Mouse (Mus musculus) heart, embryonic 11.5 days (tissue): Measurements from ENCODE around the gene Phpt1. TPM values are rescaled to one million over a fixed set of nuclear protein-coding genes. Genes with fewer than 3 reads are reported as not detected.
"Not testable (repeated sequence)": the region's sequence is repeated elsewhere in the genome, so short reads cannot be mapped to it uniquely, and the experiment has no call there.

Experiments
- ATAC-seq: fragments of 200-750 bp; cut with Nextera tagmentation; replicated peaks from 2 replicates; pipeline ENCODE4 v1.8.0; 2017; ENCODE audit warnings: moderate library complexity; ENCODE audit not compliant: insufficient number of reproducible peaks, low FRiP score, low TSS enrichment
- H3K27ac ChIP-seq: fragments of 300-500 bp; sonication (generic); 2 replicates; pipeline ENCODE4 v1.5.1; 2014; ENCODE audit warnings: mild to moderate bottlenecking, low read depth, low read length
- H3K27me3 ChIP-seq: fragments of 300-500 bp; sonication (generic); 2 replicates; pipeline ENCODE4 v1.6.1; 2014; ENCODE audit warnings: mild to moderate bottlenecking, low read length, mixed read lengths; ENCODE audit not compliant: control insufficient read depth, insufficient read depth
- H3K36me3 ChIP-seq: fragments of 300-500 bp; sonication (generic); 2 replicates; pipeline ENCODE4 v1.6.1; 2014; ENCODE audit warnings: mild to moderate bottlenecking, low read length, moderate library complexity, mixed read lengths; ENCODE audit not compliant: control insufficient read depth, insufficient read depth
- H3K4me1 ChIP-seq: fragments of 300-500 bp; sonication (generic); 2 replicates; pipeline ENCODE4 v1.6.1; 2014; ENCODE audit warnings: low read length; ENCODE audit not compliant: control insufficient read depth, insufficient read depth
- H3K4me2 ChIP-seq: fragments of 300-500 bp; sonication (generic); 2 replicates; pipeline ENCODE4 v1.6.1; 2014; ENCODE audit warnings: mild to moderate bottlenecking, moderate library complexity
- H3K4me3 ChIP-seq: fragments of 300-500 bp; sonication (generic); 2 replicates; pipeline ENCODE4 v1.5.1; 2014; ENCODE audit warnings: low read depth, low read length
- H3K9ac ChIP-seq: fragments of 300-500 bp; sonication (generic); 2 replicates; pipeline ENCODE4 v1.6.1; 2014; ENCODE audit warnings: mild to moderate bottlenecking, low read depth, low read length, moderate library complexity
- H3K9me3 ChIP-seq: fragments of 300-500 bp; sonication (generic); replicated peaks from 2 replicates; pipeline ENCODE4 v1.6.1; 2016; ENCODE audit warnings: low read length; ENCODE audit not compliant: control insufficient read depth
- WGBS: fragments of 180-500 bp; shearing (Covaris S2); extraction: QIAGEN DNeasy Blood & Tissue Kit; methylation state at CpG from one replicate; pipeline ENCODE4 v1.1.7; 2014; ENCODE audit not compliant: insufficient replicate concordance; 5-methylcytosine and 5-hydroxymethylcytosine counted together
- polyA plus RNA-seq: library from polyadenylated mRNA; unstranded; fragments of >200 nt; fragmentation: Nextera tagmentation; extraction: Ambion mirVana; gene quantifications from 2 replicates; pipeline ENCODE4 v1.2.1, GENCODE M21; 2014

Gene Phpt1
- polyA plus RNA-seq, 1 experiment from 2014 or later: 172 TPM

DNA sequence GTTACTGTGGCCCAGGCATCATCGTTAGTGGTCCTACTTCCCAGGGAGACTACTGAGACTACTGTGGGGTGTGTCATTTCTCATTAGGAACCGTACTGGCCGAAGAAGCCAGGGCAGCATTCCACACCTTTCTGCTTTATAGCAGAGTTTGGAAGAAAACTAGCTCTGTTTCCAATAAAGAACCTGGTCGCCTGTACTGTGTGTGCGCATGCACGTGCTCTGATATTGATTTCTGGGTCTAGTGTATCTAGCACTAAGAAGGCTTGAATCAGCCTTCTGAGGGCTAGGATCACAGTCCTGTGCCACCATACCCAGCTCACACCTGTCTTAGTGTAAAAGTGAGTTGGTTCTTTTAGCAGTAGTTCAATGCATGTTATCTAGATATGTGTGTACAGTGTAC, 16.2 kb downstream of the Phpt1 start:
- ATAC-seq: no peak
- H3K4me2 ChIP-seq: peak overlapping the region; percentile 84
- WGBS: 76% methylated on average over 6 of the region's 6 CpGs
- no peaks in the 10 kb centered on the region for H3K9me3 ChIP-seq
- no peaks in the 10 kb centered on the region for H3K27me3 ChIP-seq
- H3K36me3 ChIP-seq: peaks cover 32% of the 10 kb centered on the region
- H3K27ac ChIP-seq: no peak overlapping the region
- peak overlapping the region; percentile 93 for H3K9ac ChIP-seq
- H3K4me3 ChIP-seq: peak overlapping the region; percentile 97
- H3K4me1 ChIP-seq: peaks cover 8% of the 10 kb centered on the region

DNA sequence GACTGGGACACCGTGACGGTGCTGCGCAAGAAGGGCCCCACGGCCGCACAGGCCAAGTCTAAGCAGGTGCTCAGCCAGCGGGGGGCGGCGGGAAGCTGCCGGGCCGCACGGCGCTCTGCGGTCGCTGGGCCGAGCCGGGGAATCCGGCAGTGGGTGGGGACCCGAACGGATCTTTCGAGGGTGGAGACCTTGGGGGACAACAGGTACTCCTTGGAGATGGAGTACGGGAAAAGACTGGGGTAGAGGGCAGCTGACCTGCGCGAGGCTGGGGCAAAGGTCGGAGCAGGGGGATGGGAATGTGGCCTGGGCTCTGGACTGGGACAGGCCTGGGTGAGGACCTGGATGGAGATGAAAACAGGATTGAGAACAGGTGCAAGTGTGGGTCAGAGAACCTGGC, 17.1 kb downstream of the Phpt1 start:
- H3K27ac ChIP-seq: peak overlapping the region; percentile 76
- no peaks in the 10 kb centered on the region for H3K27me3 ChIP-seq
- under 1% methylated on average over 24 of the region's 24 CpGs for WGBS
- peaks cover 26% of the 10 kb centered on the region for H3K36me3 ChIP-seq
- peak overlapping the region; percentile 93 for H3K9ac ChIP-seq
- peaks cover 8% of the 10 kb centered on the region for H3K4me1 ChIP-seq
- ATAC-seq: no peak; the same call in 1 of the 2 replicates
- H3K4me3 ChIP-seq: peak overlapping the region; percentile 97
- H3K9me3 ChIP-seq: no peaks in the 10 kb centered on the region
- H3K4me2 ChIP-seq: peak overlapping the region; percentile 84

DNA sequence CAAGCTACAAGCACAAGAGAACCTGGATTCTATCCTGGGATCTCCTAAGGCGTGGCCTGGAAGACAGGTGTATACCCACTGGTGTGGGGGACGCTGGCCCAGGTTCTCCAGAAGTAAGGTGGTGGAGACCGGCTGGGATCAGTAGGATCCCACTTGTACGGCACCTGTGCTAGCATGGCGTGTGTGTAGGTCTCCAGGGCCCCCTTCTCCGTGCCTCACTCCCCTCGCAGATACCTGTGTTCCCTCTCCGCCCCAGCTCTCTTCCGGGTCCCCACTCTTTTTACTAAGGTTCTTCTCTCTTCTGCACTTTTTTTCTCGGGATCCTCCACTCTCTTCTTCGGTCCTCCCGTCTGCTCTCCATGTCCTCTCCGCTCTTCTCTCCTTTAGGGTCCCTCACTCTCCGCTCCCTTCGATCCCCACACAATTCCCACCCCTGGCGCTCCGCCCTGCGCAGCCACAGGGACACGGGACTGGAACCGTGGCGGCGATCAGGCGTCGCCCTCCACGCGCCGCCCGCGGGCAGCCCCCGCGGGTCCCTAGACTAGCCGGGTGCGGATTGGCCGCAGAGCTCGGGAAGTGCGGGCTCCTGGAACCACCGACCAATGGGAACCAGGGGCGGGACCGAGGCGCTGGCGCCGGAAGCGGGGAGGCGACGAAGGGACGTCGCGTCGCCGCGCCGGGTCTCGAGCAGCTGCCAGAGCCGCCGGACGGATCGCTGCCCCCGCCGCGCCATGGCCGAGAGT, 17.6 kb downstream of the Phpt1 start, which contains the start of gene Edf1:
Edf1 (plus strand) TSS at position 627 of the 743 bp plus-strand sequence.
- Histone ChIP-seq H3K27me3 (no peaks in the 10 kb centered on the region), H3K4me1 (peaks cover 8% of the 10 kb centered on the region), H3K9me3 (no peaks in the 10 kb centered on the region), H3K36me3 (peaks cover 21% of the 10 kb centered on the region), H3K9ac (peak within 1 kb of the TSS; percentile 93), H3K4me3 (peak within 1 kb of the TSS; percentile 97), H3K27ac (peak within 1 kb of the TSS; percentile 76), H3K4me2 (peak within 1 kb of the TSS; percentile 84)
- ATAC-seq: peak; percentile 96
- under 1% methylated on average over 61 of the region's 61 CpGs for WGBS

DNA sequence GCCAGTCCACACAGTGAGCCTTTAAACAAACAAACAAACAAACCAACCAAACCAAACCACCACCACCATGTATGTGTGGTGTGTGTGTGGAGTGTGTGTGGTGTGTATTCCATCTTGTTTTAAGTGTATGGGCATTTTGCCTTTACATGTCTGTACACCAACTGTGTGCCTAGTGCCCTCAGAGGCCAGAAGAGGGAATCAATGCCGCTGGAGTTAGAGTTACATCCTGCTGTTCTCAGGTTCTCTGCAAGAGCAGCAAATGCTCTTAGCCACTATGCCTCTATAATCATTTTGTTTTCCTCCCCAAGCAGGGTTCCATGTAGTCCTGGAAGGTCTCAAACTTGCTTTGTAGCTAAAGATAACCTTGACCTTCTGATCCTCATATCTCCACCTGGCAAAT, 18.7 kb downstream of the Phpt1 start:
- Histone ChIP-seq H3K27me3 (no peaks in the 10 kb centered on the region), H3K27ac (no peak overlapping the region), H3K4me1 (peaks cover 8% of the 10 kb centered on the region), H3K36me3 (peaks cover 12% of the 10 kb centered on the region), H3K9ac (no peak overlapping the region), H3K4me3 (no peak overlapping the region), H3K4me2 (no peak overlapping the region), H3K9me3 (no peaks in the 10 kb centered on the region)
- WGBS: 42% methylated on average over 1 of the region's 1 CpGs
- no peak for ATAC-seq

DNA sequence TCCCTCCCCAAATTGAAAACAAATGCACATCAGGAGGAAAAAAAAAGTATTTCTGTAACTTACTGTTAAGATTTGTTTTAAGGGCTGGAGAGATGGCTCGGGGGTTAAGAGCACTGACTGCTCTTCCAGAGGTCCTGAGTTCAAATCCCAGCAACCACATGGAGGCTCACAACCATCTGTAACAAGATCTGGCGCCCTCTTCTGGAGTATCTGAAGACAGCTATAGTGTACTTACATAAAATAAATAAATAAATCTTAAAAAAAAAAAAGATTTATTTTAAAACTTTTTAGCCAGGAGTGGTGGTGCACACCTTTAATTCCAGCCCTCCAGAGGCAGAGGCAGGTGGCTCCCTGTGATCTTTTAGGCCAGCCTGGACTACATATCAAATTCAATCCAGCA, 19.5 kb downstream of the Phpt1 start:
- not testable (repeated sequence) for H3K27me3 ChIP-seq, H3K4me2 ChIP-seq, H3K4me1 ChIP-seq, H3K36me3 ChIP-seq, H3K4me3 ChIP-seq, H3K9me3 ChIP-seq, H3K9ac ChIP-seq, H3K27ac ChIP-seq, ATAC-seq
- WGBS: 51% methylated on average over 2 of the region's 2 CpGs

DNA sequence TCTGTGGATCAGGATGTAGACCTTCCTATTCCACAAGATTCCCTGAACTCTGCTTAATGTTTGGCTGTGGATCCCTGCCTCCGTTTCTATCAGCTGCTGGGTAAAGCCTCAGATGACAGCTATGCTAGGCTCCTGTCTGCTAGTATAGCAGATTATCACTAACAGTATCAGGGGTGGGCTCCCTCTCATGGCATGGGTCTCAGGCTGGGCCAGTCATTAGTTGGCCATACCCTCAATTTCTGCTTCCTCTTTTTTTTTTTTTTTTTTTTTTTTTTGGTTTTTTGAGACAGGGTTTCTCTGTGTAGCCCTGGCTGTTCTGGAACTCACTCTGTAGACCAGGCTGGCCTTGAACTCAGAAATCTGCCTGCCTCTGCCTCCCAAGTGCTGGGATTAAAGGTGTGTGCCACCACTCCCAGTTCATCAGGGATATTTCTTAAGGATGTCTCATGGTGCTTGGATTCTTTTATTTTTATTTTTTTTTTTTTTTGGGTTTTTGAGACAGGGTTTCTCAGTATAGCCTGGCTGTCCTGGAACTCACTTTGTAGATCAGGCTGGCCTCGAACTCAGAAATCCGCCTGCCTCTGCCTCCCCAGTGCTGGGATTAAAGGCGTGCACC, 21.7 kb downstream of the Phpt1 start:
- not testable (repeated sequence) for H3K4me3 ChIP-seq, H3K4me2 ChIP-seq, H3K27ac ChIP-seq, H3K4me1 ChIP-seq, H3K27me3 ChIP-seq, H3K9ac ChIP-seq, H3K9me3 ChIP-seq, H3K36me3 ChIP-seq, ATAC-seq
- 80% methylated on average over 4 of the region's 4 CpGs for WGBS

DNA sequence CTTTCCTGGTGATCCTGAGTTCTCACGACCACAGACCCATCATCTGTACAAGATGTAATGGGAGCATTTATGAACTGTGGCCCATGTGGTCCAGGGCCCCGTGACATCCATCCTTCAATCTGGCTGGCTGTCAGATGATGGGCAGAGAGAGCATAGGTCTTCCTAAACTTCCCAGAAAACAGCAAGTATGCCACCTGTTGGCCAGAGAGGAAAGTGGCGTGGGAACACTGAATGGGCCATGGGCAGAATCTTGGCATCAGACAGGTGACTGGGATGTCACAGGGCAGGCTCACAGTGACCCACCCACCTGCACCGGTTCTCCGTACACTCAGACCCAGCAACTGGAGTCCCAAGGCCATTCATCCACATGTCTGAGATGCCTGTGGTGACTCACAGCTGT, 23.8 kb downstream of the Phpt1 start:
- Histone ChIP-seq H3K4me1 (no peaks in the 10 kb centered on the region), H3K4me3 (no peak overlapping the region), H3K9ac (no peak overlapping the region), H3K36me3 (no peaks in the 10 kb centered on the region), H3K27me3 (no peaks in the 10 kb centered on the region), H3K9me3 (no peaks in the 10 kb centered on the region), H3K4me2 (no peak overlapping the region), H3K27ac (no peak overlapping the region)
- WGBS: 30% methylated on average over 5 of the region's 5 CpGs
- ATAC-seq: no peak

DNA sequence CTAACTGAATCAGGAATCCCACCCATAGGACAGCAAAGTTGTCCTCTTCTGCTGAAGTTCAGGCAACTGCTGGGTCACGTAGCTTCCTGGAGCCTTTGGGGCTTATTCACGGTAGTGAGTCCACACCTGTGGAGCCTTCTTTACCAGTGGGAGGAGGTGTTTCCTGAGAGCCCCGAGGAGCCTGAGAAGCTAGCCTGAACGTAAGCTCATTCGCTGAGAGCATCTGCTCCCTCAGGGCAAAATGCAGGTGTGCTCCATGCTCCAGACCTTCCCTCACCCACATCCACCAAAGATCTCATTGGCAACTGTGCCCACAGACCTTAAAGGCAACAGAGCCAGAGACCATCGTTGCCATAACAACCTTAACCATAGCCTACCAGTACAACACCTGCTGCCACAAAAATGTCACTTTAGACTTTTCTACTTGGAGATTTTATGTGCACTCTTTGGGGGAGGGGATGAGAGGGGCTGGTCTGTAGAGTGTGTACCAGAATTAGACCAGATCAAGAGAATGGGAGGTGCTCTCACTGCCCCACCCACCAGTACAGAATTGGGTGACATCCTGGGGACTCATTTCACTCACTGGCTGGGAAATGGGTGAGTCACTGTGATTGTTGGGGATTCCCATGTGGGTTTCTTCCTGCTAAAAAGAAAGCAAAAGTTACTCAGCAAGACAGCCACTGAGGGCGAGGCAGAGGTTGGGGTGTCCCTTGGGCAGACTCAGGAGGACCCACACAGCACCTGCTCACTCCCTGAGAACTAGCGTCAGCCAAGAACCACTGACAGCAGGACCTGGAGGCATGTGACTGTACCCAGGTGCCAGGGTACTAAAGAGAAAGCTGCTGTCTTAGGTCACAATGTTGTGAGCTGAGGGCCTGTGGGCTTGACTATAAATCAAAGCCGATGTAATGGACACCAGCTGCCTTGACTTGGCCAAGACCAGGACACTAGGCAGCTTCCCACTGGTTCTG, 25.7 kb downstream of the Phpt1 start:
- no peak overlapping the region for H3K9ac ChIP-seq
- no peak overlapping the region for H3K27ac ChIP-seq
- no peaks in the 10 kb centered on the region for H3K27me3 ChIP-seq
- no peaks in the 10 kb centered on the region for H3K36me3 ChIP-seq
- ATAC-seq: no peak
- no peaks in the 10 kb centered on the region for H3K9me3 ChIP-seq
- no peak overlapping the region for H3K4me3 ChIP-seq
- peaks cover 6% of the 10 kb centered on the region; the same call in 1 of the 2 replicates for H3K4me1 ChIP-seq
- no peak overlapping the region for H3K4me2 ChIP-seq
- WGBS: 64% methylated on average over 9 of the region's 9 CpGs
